Mouse (Mus musculus) hindbrain, embryonic 10.5 days (tissue): Measurements from ENCODE around the gene Arhgap31. TPM values are rescaled to one million over a fixed set of nuclear protein-coding genes. Genes with fewer than 3 reads are reported as not detected.

ENCODE experiments used
- DNase-seq: peaks from one replicate; pipeline ENCODE4 v3.0.0-alpha.2; 2017; ENCODE audit warnings: low spot score
- H3K27ac ChIP-seq: fragments of 300-500 bp; sonication (generic); 2 replicates; pipeline ENCODE4 v1.5.1; 2016; ENCODE audit warnings: mild to moderate bottlenecking, moderate library complexity
- H3K27me3 ChIP-seq: fragments of 300-500 bp; sonication (generic); 2 replicates; pipeline ENCODE4 v1.6.1; 2016; ENCODE audit warnings: mild to moderate bottlenecking; ENCODE audit not compliant: poor library complexity, insufficient read depth, severe bottlenecking
- H3K36me3 ChIP-seq: fragments of 300-500 bp; sonication (generic); 2 replicates; pipeline ENCODE4 v1.6.1; 2016; ENCODE audit warnings: mild to moderate bottlenecking, moderate library complexity
- H3K4me1 ChIP-seq: fragments of 300-500 bp; sonication (generic); replicated peaks from 2 replicates; pipeline ENCODE4 v1.6.1; 2016; ENCODE audit warnings: mild to moderate bottlenecking
- H3K4me3 ChIP-seq: fragments of 300-500 bp; sonication (generic); 2 replicates; pipeline ENCODE4 v1.5.1; 2016; ENCODE audit warnings: mild to moderate bottlenecking, moderate library complexity
- H3K9me3 ChIP-seq: fragments of 300-500 bp; sonication (generic); 2 replicates; pipeline ENCODE4 v1.6.1; 2016; ENCODE audit warnings: mild to moderate bottlenecking, moderate library complexity
- WGBS: fragments of 180-500 bp; shearing (Covaris S2); methylation state at CpG from one replicate; pipeline ENCODE4 v1.1.7; 2016; 5-methylcytosine and 5-hydroxymethylcytosine counted together
- polyA plus RNA-seq: library from polyadenylated mRNA; unstranded; fragments of >200 nt; fragmentation: Nextera tagmentation; extraction: Ambion mirVana; gene quantifications from 2 replicates; pipeline ENCODE4 v1.2.1, GENCODE M21; 2016

Arhgap31 gene
- polyA plus RNA-seq, 1 experiment from 2014 or later = 8.8 TPM

- H3K27me3 ChIP-seq = no peaks in the 10 kb centered on the region
- H3K9me3 ChIP-seq = no peaks in the 10 kb centered on the region
- WGBS = 95% methylated on average over 16 of the region's 16 CpGs
- H3K27ac ChIP-seq = no peak overlapping the region
- no peak overlapping the region for H3K4me3 ChIP-seq
- DNase-seq = no peak
- H3K4me1 ChIP-seq = 0 out of 2 replicates have a peak, but pooled peaks cover 3% of the 10 kb centered on the region
- 0 out of 2 replicates have a peak, but pooled peaks cover 4% of the 10 kb centered on the region for H3K36me3 ChIP-seq
Observed at GRCm38 (mm10) chr16:38620696-38621450, 92.2 kb downstream of the Arhgap31 start.

DNA sequence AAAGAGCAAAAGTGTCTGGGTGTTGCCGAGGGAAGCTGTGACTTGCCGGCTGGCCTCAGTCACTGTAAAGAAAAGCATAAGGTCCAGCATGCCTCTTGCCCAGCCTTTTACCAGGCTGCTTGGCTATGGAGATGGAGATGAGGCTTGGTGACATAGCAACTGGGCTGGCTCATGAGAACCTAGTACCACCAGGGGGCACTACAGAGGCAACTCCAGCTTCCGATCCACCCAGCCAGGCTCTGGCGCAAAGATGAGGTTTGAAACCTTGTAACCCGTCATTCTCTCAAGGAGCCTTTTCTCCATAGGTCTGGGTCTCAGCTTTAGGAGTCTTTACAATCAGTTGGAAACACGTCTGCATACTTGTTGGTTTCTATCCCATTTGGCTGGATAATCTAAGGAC is 94.0 kb downstream of the Arhgap31 start:
- WGBS = 22% methylated on average over 6 of the region's 6 CpGs
- Histone ChIP-seq H3K27ac (no peak overlapping the region), H3K27me3 (no peaks in the 10 kb centered on the region), H3K9me3 (peaks cover 12% of the 10 kb centered on the region; the same call in 1 of the 2 replicates), H3K4me1 (0 out of 2 replicates have a peak, but pooled peaks cover 3% of the 10 kb centered on the region), H3K4me3 (no peak overlapping the region), H3K36me3 (peaks cover 12% of the 10 kb centered on the region)
- DNase-seq = peak; percentile 74

DNA sequence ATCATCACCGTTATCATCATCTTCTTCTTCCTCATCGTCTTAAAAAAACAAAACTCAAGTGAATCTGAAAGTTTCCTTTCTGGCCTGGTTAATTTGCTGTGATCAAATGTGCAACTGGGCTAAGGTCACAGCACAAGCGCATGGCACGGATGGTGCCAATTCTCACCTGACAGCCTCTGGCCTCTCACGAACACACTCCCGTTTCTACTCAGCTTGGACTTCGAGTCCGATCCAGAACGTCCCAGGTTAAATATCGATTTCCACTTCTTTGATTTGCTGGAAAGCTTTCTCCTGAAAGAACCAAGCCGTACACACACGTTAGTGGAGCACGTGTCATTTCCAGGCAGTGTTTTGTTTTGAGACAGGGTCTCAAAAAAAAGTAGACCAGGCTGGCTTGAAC is 95.1 kb downstream of the Arhgap31 start:
- H3K27me3 ChIP-seq = no peaks in the 10 kb centered on the region
- no peak overlapping the region for H3K4me3 ChIP-seq
- no peak for DNase-seq
- peaks cover 12% of the 10 kb centered on the region; the same call in 1 of the 2 replicates for H3K9me3 ChIP-seq
- peaks cover 12% of the 10 kb centered on the region for H3K36me3 ChIP-seq
- H3K4me1 ChIP-seq = 0 out of 2 replicates have a peak, but pooled peaks cover 3% of the 10 kb centered on the region
- 95% methylated on average over 13 of the region's 13 CpGs for WGBS
- no peak overlapping the region for H3K27ac ChIP-seq

GRCm38 (mm10) chr16:38613646-38614045 is 99.4 kb downstream of the Arhgap31 start:
- 90% methylated on average over 6 of the region's 6 CpGs for WGBS
- DNase-seq = no peak

GRCm38 (mm10) chr16:38612646-38613045 is 100.4 kb downstream of the Arhgap31 start:
- no peaks in the 10 kb centered on the region for H3K4me1 ChIP-seq
- no peak overlapping the region for H3K27ac ChIP-seq
- H3K9me3 ChIP-seq = peaks cover 21% of the 10 kb centered on the region
- H3K4me3 ChIP-seq = no peak overlapping the region
- H3K36me3 ChIP-seq = peaks cover 43% of the 10 kb centered on the region
- DNase-seq = no peak
- 81% methylated on average over 5 of the region's 5 CpGs for WGBS
- H3K27me3 ChIP-seq = no peaks in the 10 kb centered on the region

More at GRCm38 (mm10) chr16:38613646-38614045, 99.4 kb downstream of the Arhgap31 start:
- Histone ChIP-seq H3K9me3 (peaks cover 21% of the 10 kb centered on the region), H3K27me3 (no peaks in the 10 kb centered on the region), H3K4me3 (no peak overlapping the region), H3K36me3 (peaks cover 37% of the 10 kb centered on the region), H3K4me1 (no peaks in the 10 kb centered on the region), H3K27ac (no peak overlapping the region)

- no peak overlapping the region for H3K27ac ChIP-seq
- peaks cover 9% of the 10 kb centered on the region for H3K9me3 ChIP-seq
- no peaks in the 10 kb centered on the region for H3K4me1 ChIP-seq
- H3K4me3 ChIP-seq = no peak overlapping the region
- WGBS = 64% methylated on average over 18 of the region's 18 CpGs
- H3K27me3 ChIP-seq = no peaks in the 10 kb centered on the region
- DNase-seq = peak; percentile 14
- H3K36me3 ChIP-seq = peaks cover 35% of the 10 kb centered on the region
Observed at GRCm38 (mm10) chr16:38609092-38609491, 104.0 kb downstream of the Arhgap31 start.

GRCm38 (mm10) chr16:38608687-38609086 is 104.4 kb downstream of the Arhgap31 start:
- Histone ChIP-seq H3K9me3 (peaks cover 9% of the 10 kb centered on the region), H3K36me3 (peaks cover 35% of the 10 kb centered on the region), H3K27me3 (no peaks in the 10 kb centered on the region), H3K4me1 (no peaks in the 10 kb centered on the region), H3K27ac (no peak overlapping the region), H3K4me3 (no peak overlapping the region)
- WGBS = 72% methylated on average over 12 of the region's 12 CpGs
- no peak for DNase-seq

- 88% methylated on average over 7 of the region's 7 CpGs for WGBS
- DNase-seq = no peak
- peaks cover 47% of the 10 kb centered on the region for H3K36me3 ChIP-seq
- no peaks in the 10 kb centered on the region for H3K27me3 ChIP-seq
- H3K4me3 ChIP-seq = no peak overlapping the region
- no peak overlapping the region for H3K27ac ChIP-seq
- peaks cover 9% of the 10 kb centered on the region for H3K9me3 ChIP-seq
- peaks cover 5% of the 10 kb centered on the region; the same call in 1 of the 2 replicates for H3K4me1 ChIP-seq
Observed at GRCm38 (mm10) chr16:38606509-38606908, 106.6 kb downstream of the Arhgap31 start.

DNA sequence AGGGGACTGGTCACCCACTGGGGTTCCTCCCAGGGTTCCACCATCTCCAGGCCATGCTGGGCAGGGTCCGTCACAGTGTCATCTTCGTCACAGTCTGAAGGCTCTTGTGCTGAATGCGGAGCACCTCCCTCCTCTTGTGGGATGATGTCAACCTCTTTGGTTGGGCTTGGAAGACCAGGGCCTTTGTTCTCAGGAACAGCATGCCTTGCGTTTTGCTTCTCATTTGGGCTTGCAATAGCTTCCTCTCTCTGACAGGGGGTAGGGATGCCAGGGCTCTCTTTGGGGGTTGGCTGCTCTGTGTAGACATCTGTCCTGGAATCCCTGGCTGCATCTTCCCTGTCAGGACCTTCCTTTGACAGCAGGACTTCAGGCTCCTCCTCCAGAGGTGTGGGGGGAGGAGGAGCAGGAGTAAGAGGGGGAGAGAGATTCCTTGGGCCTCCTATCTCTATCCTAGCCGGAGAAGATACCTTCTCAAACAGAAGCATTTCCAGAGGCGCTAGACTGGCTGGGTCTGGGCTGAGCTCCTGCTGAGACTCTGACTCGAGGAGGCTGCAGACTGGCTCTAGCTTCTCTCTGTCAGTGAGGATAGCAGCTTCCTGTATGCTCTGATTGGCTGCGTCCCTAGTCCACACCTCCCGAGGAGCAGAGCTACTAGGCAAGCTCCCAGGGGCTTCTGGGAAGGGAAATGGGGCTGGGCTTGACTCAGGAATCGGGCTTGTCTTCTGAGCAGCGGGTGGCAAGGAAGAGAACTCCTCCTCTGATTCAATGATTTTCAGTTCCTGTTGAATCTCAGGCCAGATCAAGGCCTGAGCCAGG is 109.9 kb downstream of the Arhgap31 start:
- peaks cover 24% of the 10 kb centered on the region for H3K36me3 ChIP-seq
- DNase-seq = peak; percentile 13

DNA sequence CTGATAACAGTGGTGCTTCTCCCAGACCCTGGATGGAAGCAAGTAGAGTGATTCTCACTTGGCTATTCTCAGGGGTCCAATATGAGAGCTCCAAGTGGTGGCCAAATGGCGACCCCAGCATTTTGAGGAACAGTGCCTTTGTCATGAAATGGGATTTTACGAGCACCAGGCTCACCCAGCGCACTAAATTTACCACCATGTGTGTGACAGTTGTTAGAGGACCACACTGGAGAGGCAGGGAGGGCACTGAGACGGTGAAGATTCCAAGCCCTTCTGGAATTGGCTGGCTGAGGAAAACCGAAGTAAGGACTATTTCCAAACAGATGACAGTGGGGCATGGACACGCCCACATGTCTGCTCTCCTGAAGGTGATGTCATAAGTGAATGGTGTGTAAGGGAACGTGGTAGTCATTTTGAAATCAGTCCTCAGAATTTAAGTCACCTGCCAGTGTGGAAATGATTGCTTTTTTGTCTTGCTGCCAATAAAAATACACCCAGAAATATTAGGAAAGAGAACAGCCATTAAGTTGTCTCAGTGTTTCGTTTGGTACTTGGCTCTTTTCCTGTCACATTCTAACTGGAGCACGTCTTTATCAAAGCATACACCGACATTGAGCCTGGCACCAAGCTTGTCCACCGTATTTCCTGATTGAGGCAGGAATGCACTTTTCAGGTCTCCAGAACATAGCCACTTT is 113.9 kb downstream of the Arhgap31 start:
- no peaks in the 10 kb centered on the region for H3K9me3 ChIP-seq
- H3K27me3 ChIP-seq = no peaks in the 10 kb centered on the region
- H3K4me3 ChIP-seq = no peak overlapping the region
- no peak overlapping the region for H3K27ac ChIP-seq
- peaks cover 5% of the 10 kb centered on the region; the same call in 1 of the 2 replicates for H3K4me1 ChIP-seq
- no peak for DNase-seq
- 81% methylated on average over 11 of the region's 11 CpGs for WGBS
- peaks cover 36% of the 10 kb centered on the region for H3K36me3 ChIP-seq

More for the DNA sequence above, 109.9 kb downstream of the Arhgap31 start:
- Histone ChIP-seq H3K4me3 (no peak overlapping the region), H3K27ac (peak overlapping the region; percentile 31; the same call in 1 of the 2 replicates), H3K4me1 (peaks cover 5% of the 10 kb centered on the region; the same call in 1 of the 2 replicates), H3K9me3 (no peaks in the 10 kb centered on the region), H3K27me3 (no peaks in the 10 kb centered on the region)
- WGBS = 48% methylated on average over 11 of the region's 11 CpGs

DNA sequence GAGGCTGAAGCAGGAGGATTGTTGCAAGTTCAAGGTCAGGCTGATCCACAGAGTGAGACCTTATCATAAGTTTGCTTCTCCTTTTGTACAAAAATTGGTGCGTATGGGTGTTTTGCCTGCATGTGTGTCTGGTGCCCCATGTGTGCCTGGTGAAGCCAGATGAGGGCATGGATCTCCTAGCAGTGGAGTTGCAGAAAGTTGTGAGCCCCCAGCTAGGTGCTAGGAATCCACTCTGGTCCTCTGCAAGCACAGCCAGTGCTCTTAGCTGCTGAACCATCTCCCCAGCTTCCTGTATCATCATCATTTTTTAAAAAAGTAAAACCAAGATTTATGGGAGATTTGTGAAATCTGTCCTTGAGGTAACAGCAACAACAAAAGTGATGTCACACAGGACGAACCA is 116.4 kb downstream of the Arhgap31 start:
- Histone ChIP-seq H3K27ac (no peak overlapping the region), H3K9me3 (no peaks in the 10 kb centered on the region), H3K36me3 (peaks cover 42% of the 10 kb centered on the region), H3K4me1 (no peaks in the 10 kb centered on the region), H3K4me3 (no peak overlapping the region), H3K27me3 (no peaks in the 10 kb centered on the region)
- 89% methylated on average over 2 of the region's 2 CpGs for WGBS
- DNase-seq = no peak

DNA sequence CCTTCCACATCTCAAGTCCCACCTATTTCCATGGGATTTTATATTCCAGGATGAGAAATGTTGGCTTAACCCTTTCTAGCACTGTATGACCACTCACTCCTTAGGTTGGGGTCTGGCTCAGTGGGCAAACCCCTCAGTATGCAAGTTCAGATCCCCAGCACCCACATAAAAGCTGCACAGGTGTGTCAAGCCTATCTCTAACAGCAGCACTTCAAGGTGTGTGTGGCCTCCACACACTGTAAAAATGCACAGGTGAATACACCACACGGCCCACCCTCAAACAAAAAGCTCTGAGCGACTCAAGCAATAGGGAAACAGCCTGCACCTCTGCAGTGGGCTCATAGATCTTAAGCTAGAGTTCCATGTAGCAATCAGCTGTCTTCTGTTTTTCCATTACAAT is 117.0 kb downstream of the Arhgap31 start:
- Histone ChIP-seq H3K27me3 (no peaks in the 10 kb centered on the region), H3K4me3 (no peak overlapping the region), H3K9me3 (no peaks in the 10 kb centered on the region), H3K36me3 (peaks cover 45% of the 10 kb centered on the region), H3K4me1 (no peaks in the 10 kb centered on the region), H3K27ac (no peak overlapping the region)
- DNase-seq = no peak
- 88% methylated on average over 2 of the region's 2 CpGs for WGBS
